Mouse (Mus musculus) bone marrow, adult 2 months (tissue): ENCODE measurements around the gene Pappa. TPM values are rescaled to one million over a fixed set of nuclear protein-coding genes. Genes with fewer than 3 reads are reported as not detected.

ENCODE experiments used
- H3K27ac ChIP-seq: fragments of 200-500 bp; 2 replicates; pipeline ENCODE4 v1.5.1; 2012; ENCODE audit warnings: low read depth, mild to moderate bottlenecking, control low read depth, inconsistent platforms, low read length; ENCODE audit not compliant: control insufficient read depth, poor library complexity, insufficient read depth
- H3K4me1 ChIP-seq: fragments of 200-500 bp; 2 replicates; pipeline ENCODE4 v1.6.1; 2011; ENCODE audit warnings: low read length; ENCODE audit not compliant: control insufficient read depth, insufficient read depth
- H3K4me3 ChIP-seq: fragments of 200-500 bp; replicated peaks from 2 replicates; pipeline ENCODE3; 2011; ENCODE audit warnings: mild to moderate bottlenecking, low read depth, low read length, control low read depth; ENCODE audit not compliant: control insufficient read depth
- CTCF ChIP-seq: fragments of 200-500 bp; IDR thresholded peaks from 2 replicates; pipeline ENCODE4 v1.5.1; 2011; ENCODE audit warnings: low read length, control low read depth; ENCODE audit not compliant: control insufficient read depth, insufficient read depth
- POLR2A ChIP-seq: fragments of 200-500 bp; IDR thresholded peaks from 2 replicates; pipeline ENCODE4 v1.6.1; 2011; ENCODE audit warnings: low read depth, mild to moderate bottlenecking, control low read depth, low read length, borderline replicate concordance; ENCODE audit not compliant: control insufficient read depth
- WGBS: fragments of 180-500 bp; shearing (Covaris S2); methylation state at CpG from one replicate; pipeline ENCODE4 v1.1.7; 2018; 5-methylcytosine and 5-hydroxymethylcytosine counted together
- polyA plus RNA-seq: library from polyadenylated mRNA; stranded (reverse); fragments of >200 nt; gene quantifications from 2 replicates; pipeline ENCODE4 v1.2.4, GENCODE M21; 2011; ENCODE audit warnings: low replicate concordance; ENCODE audit not compliant: missing spikeins, insufficient read depth, insufficient read length

Gene Pappa
- polyA plus RNA-seq, 1 experiment, result 2.2 TPM

- 82% methylated on average over 7 of the region's 7 CpGs for WGBS
Measured at GRCm38 (mm10) chr4:65350521-65350920, 226.5 kb downstream of the Pappa start.

GRCm38 (mm10) chr4:65354580-65354979 lies 230.6 kb downstream of the Pappa start:
- Histone ChIP-seq H3K27ac (no peak overlapping the region), H3K4me1 (no peaks in the 10 kb centered on the region), H3K4me3 (no peak overlapping the region)
- TF ChIP-seq POLR2A (no peak), CTCF (no peak)
- WGBS, result 40% methylated on average over 4 of the region's 4 CpGs

More at GRCm38 (mm10) chr4:65350521-65350920, 226.5 kb downstream of the Pappa start:
- no peak overlapping the region for H3K4me3 ChIP-seq
- no peaks in the 10 kb centered on the region for H3K4me1 ChIP-seq
- no peak overlapping the region for H3K27ac ChIP-seq
- TF ChIP-seq CTCF (no peak), POLR2A (no peak)

GRCm38 (mm10) chr4:65367135-65367534 lies 243.2 kb downstream of the Pappa start:
- Histone ChIP-seq H3K27ac (no peak overlapping the region), H3K4me3 (no peak overlapping the region), H3K4me1 (no peaks in the 10 kb centered on the region)
- TF ChIP-seq CTCF (no peak), POLR2A (no peak)

- 87% methylated on average over 3 of the region's 3 CpGs for WGBS
- H3K4me1 ChIP-seq, result no peaks in the 10 kb centered on the region
- H3K27ac ChIP-seq, result no peak overlapping the region
- no peak for TF ChIP-seq CTCF
- TF ChIP-seq POLR2A, result no peak
- H3K4me3 ChIP-seq, result no peak overlapping the region
Measured at GRCm38 (mm10) chr4:65372731-65373130, 248.8 kb downstream of the Pappa start.

- Histone ChIP-seq H3K4me1 (no peaks in the 10 kb centered on the region), H3K27ac (no peak overlapping the region), H3K4me3 (no peak overlapping the region)
- TF ChIP-seq POLR2A, result no peak
- TF ChIP-seq CTCF, result no peak
- WGBS, result 50% methylated on average over 1 of the region's 1 CpGs
Measured at GRCm38 (mm10) chr4:65373841-65374240, 249.9 kb downstream of the Pappa start.

- WGBS, result 89% methylated on average over 2 of the region's 2 CpGs
- H3K27ac ChIP-seq, result no peak overlapping the region
- TF ChIP-seq CTCF, result no peak
- no peak for TF ChIP-seq POLR2A
- H3K4me1 ChIP-seq, result no peaks in the 10 kb centered on the region
- no peak overlapping the region for H3K4me3 ChIP-seq
Measured at GRCm38 (mm10) chr4:65376571-65376970, 252.6 kb downstream of the Pappa start.

GRCm38 (mm10) chr4:65379461-65379860 lies 255.5 kb downstream of the Pappa start:
- Histone ChIP-seq H3K27ac (no peak overlapping the region), H3K4me1 (no peaks in the 10 kb centered on the region), H3K4me3 (no peak overlapping the region)
- 78% methylated on average over 4 of the region's 4 CpGs for WGBS
- TF ChIP-seq CTCF (no peak), POLR2A (no peak)

- WGBS, result 81% methylated on average over 4 of the region's 4 CpGs
- Histone ChIP-seq H3K27ac (no peak overlapping the region), H3K4me1 (no peaks in the 10 kb centered on the region), H3K4me3 (no peak overlapping the region)
- TF ChIP-seq POLR2A (no peak), CTCF (no peak)
Measured at GRCm38 (mm10) chr4:65383070-65383469, 259.1 kb downstream of the Pappa start.

- no peak for TF ChIP-seq POLR2A
- TF ChIP-seq CTCF, result no peak
- H3K27ac ChIP-seq, result no peak overlapping the region
- H3K4me1 ChIP-seq, result no peaks in the 10 kb centered on the region
- WGBS, result 75% methylated on average over 4 of the region's 4 CpGs
- no peak overlapping the region for H3K4me3 ChIP-seq
Measured at GRCm38 (mm10) chr4:65391001-65391400, 267.0 kb downstream of the Pappa start.
